Mouse (Mus musculus): Measurements from ENCODE around the gene Slit1.

DNA sequence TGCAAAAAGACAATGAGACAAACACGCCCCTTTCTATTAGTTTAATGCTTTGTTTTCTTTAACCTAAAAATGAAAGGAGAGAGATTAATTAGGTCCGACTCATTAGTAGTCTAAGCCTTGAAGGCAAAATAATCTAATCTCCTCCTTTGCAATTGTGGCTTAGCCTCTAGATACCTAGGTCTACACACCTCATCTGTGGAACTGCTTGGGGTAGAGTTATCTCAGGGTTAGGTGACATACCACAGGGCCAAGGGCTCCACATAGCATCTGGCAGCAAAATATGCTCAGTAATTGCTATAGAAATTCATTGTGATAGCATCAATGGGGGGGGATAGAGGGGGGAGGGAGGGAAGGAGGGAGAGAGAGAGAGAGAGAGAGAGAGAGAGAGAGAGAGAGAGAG is 18.0 kb downstream of the Slit1 start:
- TF ChIP-seq CTCF (IDR thresholded peaks at IDR 0.05; ENCODE audit: low read depth) (no peak), EP300 (IDR thresholded peaks at IDR 0.05; ENCODE audit: low read depth) (no peak)
